Mouse (Mus musculus): ENCODE results near the gene Vmn1r200. TPM values are rescaled to one million over a fixed set of nuclear protein-coding genes. Genes with fewer than 3 reads are reported as not detected.
"Not testable (repeated sequence)": the region's sequence is repeated elsewhere in the genome, so short reads cannot be mapped to it uniquely, and the experiment has no call there.

Vmn1r200 gene
- polyA plus RNA-seq (2012; fragmentation: generic; extraction: Trizol) = not detected

- Histone ChIP-seq H3K4me3 (no peak within 1 kb of the TSS), H3K36me3 (ENCODE audit: control insufficient read depth, insufficient read depth) (no peaks in the 10 kb centered on the region), H3K4me2 (ENCODE audit: low read depth) (no peak within 1 kb of the TSS), H3K27me3 (ENCODE audit: control insufficient read depth, insufficient read depth, insufficient read length) (no peaks in the 10 kb centered on the region), H3K79me2 (ENCODE audit: control insufficient read depth, insufficient read depth) (no peaks in the 10 kb centered on the region), H3ac (ENCODE audit: control insufficient read depth, insufficient read length) (no peak within 1 kb of the TSS)
- TF ChIP-seq TCF12 (IDR thresholded peaks at IDR 0.05; ENCODE audit: insufficient read depth, poor library complexity, severe bottlenecking) (no peak), SRF (IDR thresholded peaks at IDR 0.05; ENCODE audit: control insufficient read depth, insufficient read length, low read depth) (no peak), MAX (IDR thresholded peaks at IDR 0.05; ENCODE audit: low read depth) (no peak), MYOD1 (IDR thresholded peaks at IDR 0.05; ENCODE audit: control insufficient read depth in 1 of 3, insufficient read length in 2 of 3, low read depth in 2 of 3) (no peak), USF1 (IDR thresholded peaks at IDR 0.05; ENCODE audit: low read depth) (no peak), TCF3 (IDR thresholded peaks at IDR 0.05; ENCODE audit: insufficient read length, low read depth) (no peak), POLR2AphosphoS2 (IDR thresholded peaks at IDR 0.05; ENCODE audit: insufficient read length, low read depth) (no peak), MYOG (IDR thresholded peaks at IDR 0.05; ENCODE audit: control insufficient read depth in 1 of 3, insufficient read depth in 1 of 3, insufficient read length in 2 of 3, low read depth in 2 of 3) (no peak), POLR2A (IDR thresholded peaks at IDR 0.05; ENCODE audit: insufficient read length, low read depth) (no peak), CEBPB (IDR thresholded peaks at IDR 0.05; ENCODE audit: insufficient read depth, poor library complexity, severe bottlenecking) (no peak), REST (IDR thresholded peaks at IDR 0.05; ENCODE audit: insufficient read depth, insufficient read length) (no peak), E2F4 (IDR thresholded peaks at IDR 0.05; ENCODE audit: insufficient read depth) (no peak)
Measured at GRCm38 (mm10) chr13:22390073-22390472, at the start of gene Vmn1r200. TSS of gene Vmn1r200 (plus strand) at chr13:22390373.

GRCm38 (mm10) chr13:22350064-22350463, 40.1 kb upstream of the Vmn1r200 start, which contains the start of gene Vmn1r198:
TSS of gene Vmn1r198 (plus strand) at chr13:22350364.
- no peak within 1 kb of the TSS for H3ac ChIP-seq (ENCODE audit: control insufficient read depth, insufficient read length)
- H3K4me2 ChIP-seq (ENCODE audit: low read depth) = no peak within 1 kb of the TSS
- no peak for TF ChIP-seq SRF (IDR thresholded peaks at IDR 0.05; ENCODE audit: control insufficient read depth, insufficient read length, low read depth)
- TF ChIP-seq MAX (IDR thresholded peaks at IDR 0.05; ENCODE audit: low read depth) = no peak
- TF ChIP-seq E2F4 (IDR thresholded peaks at IDR 0.05; ENCODE audit: insufficient read depth) = no peak
- no peak for TF ChIP-seq POLR2A (IDR thresholded peaks at IDR 0.05; ENCODE audit: insufficient read length, low read depth)
- no peak for TF ChIP-seq TCF3 (IDR thresholded peaks at IDR 0.05; ENCODE audit: insufficient read length, low read depth)
- TF ChIP-seq POLR2AphosphoS2 (IDR thresholded peaks at IDR 0.05; ENCODE audit: insufficient read length, low read depth) = no peak
- no peak for TF ChIP-seq USF1 (IDR thresholded peaks at IDR 0.05; ENCODE audit: low read depth)
- no peak for TF ChIP-seq TCF12 (IDR thresholded peaks at IDR 0.05; ENCODE audit: insufficient read depth, poor library complexity, severe bottlenecking)
- TF ChIP-seq REST (IDR thresholded peaks at IDR 0.05; ENCODE audit: insufficient read depth, insufficient read length) = no peak
- TF ChIP-seq MYOG (IDR thresholded peaks at IDR 0.05; ENCODE audit: control insufficient read depth in 1 of 3, insufficient read depth in 1 of 3, insufficient read length in 2 of 3, low read depth in 2 of 3) = no peak
- TF ChIP-seq CEBPB (IDR thresholded peaks at IDR 0.05; ENCODE audit: insufficient read depth, poor library complexity, severe bottlenecking) = no peak
- TF ChIP-seq MYOD1 (IDR thresholded peaks at IDR 0.05; ENCODE audit: control insufficient read depth in 1 of 3, insufficient read length in 2 of 3, low read depth in 2 of 3) = no peak
- H3K79me2 ChIP-seq (ENCODE audit: control insufficient read depth, insufficient read depth) = no peaks in the 10 kb centered on the region
- H3K27me3 ChIP-seq (ENCODE audit: control insufficient read depth, insufficient read depth, insufficient read length) = no peaks in the 10 kb centered on the region
- H3K36me3 ChIP-seq (ENCODE audit: control insufficient read depth, insufficient read depth) = no peaks in the 10 kb centered on the region
- H3K4me3 ChIP-seq = no peak within 1 kb of the TSS

- Histone ChIP-seq H3K4me3 (no peak overlapping the region), H3K4me2 (ENCODE audit: low read depth) (no peak overlapping the region), H3K27me3 (ENCODE audit: control insufficient read depth, insufficient read depth, insufficient read length) (no peaks in the 10 kb centered on the region), H3K36me3 (ENCODE audit: control insufficient read depth, insufficient read depth) (no peaks in the 10 kb centered on the region), H3K79me2 (ENCODE audit: control insufficient read depth, insufficient read depth) (no peaks in the 10 kb centered on the region), H3ac (ENCODE audit: control insufficient read depth, insufficient read length) (no peak overlapping the region)
- TF ChIP-seq MYOD1 (IDR thresholded peaks at IDR 0.05; ENCODE audit: control insufficient read depth in 1 of 3, insufficient read length in 2 of 3, low read depth in 2 of 3) = no peak
- TF ChIP-seq E2F4 (IDR thresholded peaks at IDR 0.05; ENCODE audit: insufficient read depth) = no peak
- TF ChIP-seq MAX (IDR thresholded peaks at IDR 0.05; ENCODE audit: low read depth) = no peak
- TF ChIP-seq USF1 (IDR thresholded peaks at IDR 0.05; ENCODE audit: low read depth) = no peak
- TF ChIP-seq REST (IDR thresholded peaks at IDR 0.05; ENCODE audit: insufficient read depth, insufficient read length) = no peak
- TF ChIP-seq MYOG (IDR thresholded peaks at IDR 0.05; ENCODE audit: control insufficient read depth in 1 of 3, insufficient read depth in 1 of 3, insufficient read length in 2 of 3, low read depth in 2 of 3) = no peak
- TF ChIP-seq TCF12 (IDR thresholded peaks at IDR 0.05; ENCODE audit: insufficient read depth, poor library complexity, severe bottlenecking) = no peak
- no peak for TF ChIP-seq TCF3 (IDR thresholded peaks at IDR 0.05; ENCODE audit: insufficient read length, low read depth)
- TF ChIP-seq CEBPB (IDR thresholded peaks at IDR 0.05; ENCODE audit: insufficient read depth, poor library complexity, severe bottlenecking) = no peak
- no peak for TF ChIP-seq POLR2A (IDR thresholded peaks at IDR 0.05; ENCODE audit: insufficient read length, low read depth)
- TF ChIP-seq POLR2AphosphoS2 (IDR thresholded peaks at IDR 0.05; ENCODE audit: insufficient read length, low read depth) = no peak
- TF ChIP-seq SRF (IDR thresholded peaks at IDR 0.05; ENCODE audit: control insufficient read depth, insufficient read length, low read depth) = no peak
Measured at GRCm38 (mm10) chr13:22350813-22351212, 39.4 kb upstream of the Vmn1r200 start.

DNA sequence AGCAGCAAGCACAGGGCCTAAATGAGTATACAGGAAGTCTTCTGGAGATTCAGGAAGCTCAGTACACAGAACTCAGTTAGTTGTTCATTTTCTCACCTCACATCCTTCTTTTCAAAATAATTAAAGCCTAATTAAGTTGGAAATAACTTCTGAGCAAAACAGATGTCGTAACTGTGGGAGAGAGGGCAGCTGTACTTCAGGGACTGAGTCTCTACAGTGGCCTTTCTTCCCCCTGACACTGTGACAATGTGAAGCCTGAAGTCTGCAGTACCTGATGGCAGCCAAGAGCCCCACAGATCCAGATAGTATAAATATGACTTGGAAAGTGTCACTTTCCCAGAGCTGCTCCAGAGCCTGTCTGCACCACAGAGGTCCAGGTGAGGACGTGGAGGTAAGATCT, 10.7 kb upstream of the Vmn1r200 start, which contains the start of gene Vmn1r199:
Gene Vmn1r199, plus strand, starts transcription at position 301 of the 400 bp plus-strand sequence.
- Histone ChIP-seq H3K36me3 (ENCODE audit: control insufficient read depth, insufficient read depth) (no peaks in the 10 kb centered on the region), H3K4me3 (no peak within 1 kb of the TSS), H3K79me2 (ENCODE audit: control insufficient read depth, insufficient read depth) (no peaks in the 10 kb centered on the region), H3K4me2 (ENCODE audit: low read depth) (no peak within 1 kb of the TSS), H3ac (ENCODE audit: control insufficient read depth, insufficient read length) (no peak within 1 kb of the TSS), H3K27me3 (ENCODE audit: control insufficient read depth, insufficient read depth, insufficient read length) (no peaks in the 10 kb centered on the region)
- TF ChIP-seq MYOG (IDR thresholded peaks at IDR 0.05; ENCODE audit: control insufficient read depth in 1 of 3, insufficient read depth in 1 of 3, insufficient read length in 2 of 3, low read depth in 2 of 3) (no peak), MAX (IDR thresholded peaks at IDR 0.05; ENCODE audit: low read depth) (no peak), REST (IDR thresholded peaks at IDR 0.05; ENCODE audit: insufficient read depth, insufficient read length) (no peak), E2F4 (IDR thresholded peaks at IDR 0.05; ENCODE audit: insufficient read depth) (no peak), USF1 (IDR thresholded peaks at IDR 0.05; ENCODE audit: low read depth) (no peak)

DNA sequence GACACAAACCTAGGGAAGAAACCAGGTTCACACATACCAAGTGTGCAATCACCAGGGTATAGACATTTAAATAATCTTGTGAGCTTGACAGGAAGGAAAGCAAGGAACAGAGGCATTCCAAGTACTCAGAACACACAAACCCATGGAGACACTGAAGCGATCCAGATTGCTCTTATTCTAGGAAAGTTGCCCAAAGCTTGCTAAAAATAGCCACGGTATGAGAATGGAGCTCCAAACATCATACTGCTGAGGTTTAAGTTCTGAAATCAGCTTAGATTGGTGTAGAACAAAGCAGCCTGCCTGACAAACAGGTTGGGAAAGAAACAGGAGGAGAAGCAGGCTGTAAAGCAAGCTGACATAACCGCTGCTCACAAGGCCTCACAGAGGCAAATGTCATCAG, 9.0 kb upstream of the Vmn1r200 start:
- not testable (repeated sequence) for H3K4me2 ChIP-seq (ENCODE audit: low read depth); H3K4me3 ChIP-seq; H3K36me3 ChIP-seq (ENCODE audit: control insufficient read depth, insufficient read depth); H3K79me2 ChIP-seq (ENCODE audit: control insufficient read depth, insufficient read depth); H3K27me3 ChIP-seq (ENCODE audit: control insufficient read depth, insufficient read depth, insufficient read length); H3ac ChIP-seq (ENCODE audit: control insufficient read depth, insufficient read length)
